Mouse (Mus musculus) adrenal gland, adult (tissue): ENCODE data around the gene Olfr1441.

ENCODE experiments used
- DNase-seq, 2 experiments: peaks; one replicate each; pipeline ENCODE4 v3.0.0; 2022 to 2023; ENCODE audit warnings: low spot score in 1 of 2; ENCODE audit not compliant: inconsistent age in 2 of 2

Olfr1441 gene

GRCm38 (mm10) chr19:12417361-12417760 is at the start of gene Olfr1441:
Gene Olfr1441 (plus strand): TSS chr19:12417433.
- no peak for DNase-seq

- DNase-seq: no peak
Observed at GRCm38 (mm10) chr19:12373004-12373403, 44.2 kb upstream of the Olfr1441 start.

GRCm38 (mm10) chr19:12374465-12375025 is 42.7 kb upstream of the Olfr1441 start:
- peak in 1 of 2 experiments; percentile 33 for DNase-seq

GRCm38 (mm10) chr19:12386979-12387378 is 30.3 kb upstream of the Olfr1441 start, which contains the start of gene Olfr1440:
Gene Olfr1440 (plus strand): TSS chr19:12387279.
- DNase-seq: no peak

- no peak for DNase-seq
Observed at GRCm38 (mm10) chr19:12413737-12414136, 3.5 kb upstream of the Olfr1441 start.

- DNase-seq: no peak
Observed at GRCm38 (mm10) chr19:12418312-12418711, 1.1 kb downstream of the Olfr1441 start.

DNA sequence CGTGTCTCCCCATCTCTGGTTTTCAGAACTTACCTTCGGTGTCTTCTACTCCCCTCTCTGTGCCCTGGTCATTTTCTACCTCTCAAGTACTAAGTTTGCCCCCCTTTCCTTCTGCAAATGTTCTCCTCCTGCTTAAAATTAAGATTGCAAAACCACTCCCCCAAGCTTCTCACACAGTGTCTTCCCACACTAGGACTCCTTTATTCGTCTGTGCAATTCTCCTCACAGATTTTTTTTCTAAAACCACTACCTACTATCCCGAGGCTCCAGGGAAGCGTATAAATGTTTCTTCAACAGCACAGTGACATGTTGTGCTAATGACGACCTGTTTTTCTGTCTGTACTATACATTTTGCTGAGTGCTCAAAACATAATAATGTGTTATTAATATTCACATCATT is 3.3 kb downstream of the Olfr1441 start:
- DNase-seq: no peak

DNA sequence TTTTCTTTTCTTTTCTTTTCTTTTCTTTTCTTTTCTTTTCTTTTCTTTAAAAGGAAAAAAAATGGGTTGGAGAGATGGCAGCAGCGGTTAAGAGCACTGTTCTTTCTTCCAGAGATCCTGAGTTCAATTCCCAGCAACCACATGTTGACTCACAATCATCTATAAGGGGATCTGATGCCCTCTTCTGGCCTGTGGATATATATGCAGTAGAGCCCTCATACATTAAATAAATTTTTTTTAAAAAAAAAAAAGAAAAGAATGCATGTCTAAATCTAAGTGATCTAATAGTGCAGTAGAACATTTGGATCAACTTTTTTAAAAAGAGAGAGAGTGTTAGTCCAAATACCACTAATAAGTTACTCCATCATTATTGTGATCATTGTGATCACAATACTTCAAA is 4.4 kb downstream of the Olfr1441 start:
- DNase-seq: no peak

GRCm38 (mm10) chr19:12427101-12427500 is 9.9 kb downstream of the Olfr1441 start:
- no peak for DNase-seq

- DNase-seq: no peak
Observed at GRCm38 (mm10) chr19:12427605-12428004, 10.4 kb downstream of the Olfr1441 start, which contains the start of gene Pfpl. Gene Pfpl (plus strand): TSS chr19:12427905.

- peak; percentile 26 to 83 for DNase-seq
Observed at GRCm38 (mm10) chr19:12433033-12433432, 15.8 kb downstream of the Olfr1441 start.

DNA sequence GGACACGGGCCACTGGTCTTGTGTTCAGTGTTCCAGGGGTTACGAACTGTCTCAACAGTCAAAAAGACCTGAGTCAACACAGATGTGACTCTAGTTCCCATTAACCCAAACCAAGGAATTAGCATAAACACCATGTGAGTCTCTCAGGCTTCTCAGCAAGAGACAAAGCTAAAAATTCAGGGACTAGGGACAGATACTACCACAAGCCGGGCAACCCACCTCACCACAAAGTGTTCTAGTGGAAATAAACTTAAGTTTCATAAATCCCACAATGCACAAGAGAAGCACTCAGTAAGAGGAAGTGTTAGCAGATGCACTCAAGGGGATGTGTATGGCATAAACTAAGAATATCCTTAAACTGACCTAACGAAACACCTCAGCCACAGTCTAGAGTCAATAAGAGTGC is 17.8 kb downstream of the Olfr1441 start:
- DNase-seq: peak in 1 of 2 experiments; percentile 35

DNA sequence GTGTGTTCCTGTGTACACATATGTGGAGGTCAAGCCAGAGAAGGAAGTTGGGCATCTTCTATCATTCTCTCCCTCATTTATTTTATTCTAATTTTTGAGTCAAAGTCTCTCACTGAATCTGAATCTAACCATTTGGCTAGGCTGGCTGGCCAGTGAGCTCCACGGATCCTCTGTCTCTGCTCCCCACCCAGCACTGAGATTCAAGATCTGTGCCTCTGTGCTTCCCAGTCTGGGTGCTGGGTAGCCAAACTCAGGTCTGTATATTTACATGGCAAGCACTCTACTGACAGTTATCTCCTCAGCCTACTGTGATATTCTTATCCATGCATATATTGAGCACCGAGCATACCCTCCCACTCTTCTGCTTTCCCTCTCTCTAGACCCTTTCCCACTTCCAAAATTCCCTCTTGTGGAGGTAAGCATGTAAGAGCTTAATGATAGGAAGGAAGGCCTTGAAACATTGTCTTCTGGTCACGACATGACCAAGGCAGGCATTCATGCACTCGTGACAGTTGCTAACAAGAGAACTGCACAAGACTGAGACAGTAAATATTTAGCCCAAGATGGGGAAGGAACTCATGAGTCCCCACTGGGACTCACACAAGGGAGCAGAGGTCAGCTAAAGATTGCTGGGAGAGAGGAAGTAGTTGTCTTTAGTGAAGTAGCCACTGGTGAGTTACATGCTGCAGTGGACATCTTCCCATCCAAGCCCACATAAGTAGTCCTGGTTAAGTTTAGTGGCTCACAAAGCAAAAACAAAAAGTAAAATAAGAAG is 18.7 kb downstream of the Olfr1441 start:
- no peak for DNase-seq

GRCm38 (mm10) chr19:12439581-12439980 is 22.3 kb downstream of the Olfr1441 start:
- no peak for DNase-seq

GRCm38 (mm10) chr19:12440103-12440725 is 23.0 kb downstream of the Olfr1441 start:
- DNase-seq: peak in 1 of 2 experiments; percentile 47

- peak in 1 of 2 experiments; percentile 37 for DNase-seq
Observed at GRCm38 (mm10) chr19:12442560-12442959, 25.3 kb downstream of the Olfr1441 start.

DNA sequence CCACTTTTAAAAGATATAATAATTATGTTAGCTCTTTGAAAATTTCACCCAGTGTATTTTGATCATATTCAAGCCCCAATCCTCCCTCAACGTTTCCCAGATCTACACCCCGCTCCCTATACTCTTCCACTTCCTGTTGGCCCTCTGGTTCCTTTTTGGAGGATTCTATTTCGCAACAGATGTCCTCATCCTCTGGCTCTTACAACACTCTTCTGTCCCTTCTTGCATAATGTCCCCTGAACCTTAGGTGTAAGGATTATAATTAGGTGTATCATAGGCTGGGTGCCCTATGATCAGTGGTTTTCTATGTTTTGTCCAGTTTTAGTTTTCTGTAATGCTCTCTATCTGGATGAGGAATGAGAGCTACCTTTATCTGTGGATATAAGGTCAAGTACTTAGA is 27.8 kb downstream of the Olfr1441 start:
- peak in 1 of 2 experiments; percentile 57 for DNase-seq

DNA sequence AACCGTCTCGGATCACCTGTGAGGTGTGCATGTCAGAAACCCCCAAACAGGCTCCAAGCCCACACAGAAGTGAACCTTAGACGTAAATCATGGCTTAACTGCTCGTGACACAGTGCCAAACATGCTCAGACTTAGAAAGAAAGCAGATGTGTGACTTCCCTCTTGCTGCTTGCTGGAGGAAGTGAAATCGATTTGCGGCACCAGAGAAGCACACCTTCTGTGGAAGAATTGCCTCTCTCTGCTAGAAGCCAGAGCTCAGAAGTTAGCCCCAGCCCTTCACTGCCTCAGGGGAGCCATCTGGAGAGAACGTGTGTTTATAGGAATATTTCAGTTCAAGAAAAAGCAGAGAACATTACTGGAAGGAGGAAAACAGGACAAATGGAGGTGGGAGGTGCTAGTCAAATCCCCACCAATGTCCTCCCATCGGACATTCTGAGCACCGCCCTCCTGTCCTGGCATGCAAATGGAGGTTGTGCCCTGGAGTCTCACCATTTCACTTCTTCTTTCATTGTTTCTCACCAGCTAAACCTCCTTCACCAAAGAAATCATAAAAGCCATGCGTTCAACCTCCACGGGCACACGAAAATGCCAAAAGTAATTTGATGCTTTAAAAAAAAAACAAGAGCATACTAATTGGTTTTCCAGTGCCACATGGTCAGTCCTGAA is 40.3 kb downstream of the Olfr1441 start:
- DNase-seq: peak in 1 of 2 experiments; percentile 42

DNA sequence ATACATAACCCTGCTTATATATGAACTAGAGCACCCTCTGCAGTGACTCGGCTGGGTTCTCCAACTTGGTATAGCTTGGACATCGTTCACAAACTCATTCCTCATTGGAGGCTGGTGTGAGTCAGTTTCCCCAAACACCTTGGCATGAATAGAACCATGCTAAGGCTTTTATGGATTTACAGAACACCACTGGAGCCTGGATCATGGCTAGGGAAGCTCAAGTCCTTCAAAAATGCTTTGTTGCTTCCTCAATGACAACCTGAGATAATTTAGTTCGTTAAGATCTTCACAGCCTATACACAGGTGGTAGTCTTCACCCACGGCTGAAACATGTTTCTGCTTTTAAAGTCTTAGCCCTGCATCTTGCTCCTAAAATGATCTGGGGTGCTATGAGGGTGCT is 42.3 kb downstream of the Olfr1441 start:
- no peak for DNase-seq

DNA sequence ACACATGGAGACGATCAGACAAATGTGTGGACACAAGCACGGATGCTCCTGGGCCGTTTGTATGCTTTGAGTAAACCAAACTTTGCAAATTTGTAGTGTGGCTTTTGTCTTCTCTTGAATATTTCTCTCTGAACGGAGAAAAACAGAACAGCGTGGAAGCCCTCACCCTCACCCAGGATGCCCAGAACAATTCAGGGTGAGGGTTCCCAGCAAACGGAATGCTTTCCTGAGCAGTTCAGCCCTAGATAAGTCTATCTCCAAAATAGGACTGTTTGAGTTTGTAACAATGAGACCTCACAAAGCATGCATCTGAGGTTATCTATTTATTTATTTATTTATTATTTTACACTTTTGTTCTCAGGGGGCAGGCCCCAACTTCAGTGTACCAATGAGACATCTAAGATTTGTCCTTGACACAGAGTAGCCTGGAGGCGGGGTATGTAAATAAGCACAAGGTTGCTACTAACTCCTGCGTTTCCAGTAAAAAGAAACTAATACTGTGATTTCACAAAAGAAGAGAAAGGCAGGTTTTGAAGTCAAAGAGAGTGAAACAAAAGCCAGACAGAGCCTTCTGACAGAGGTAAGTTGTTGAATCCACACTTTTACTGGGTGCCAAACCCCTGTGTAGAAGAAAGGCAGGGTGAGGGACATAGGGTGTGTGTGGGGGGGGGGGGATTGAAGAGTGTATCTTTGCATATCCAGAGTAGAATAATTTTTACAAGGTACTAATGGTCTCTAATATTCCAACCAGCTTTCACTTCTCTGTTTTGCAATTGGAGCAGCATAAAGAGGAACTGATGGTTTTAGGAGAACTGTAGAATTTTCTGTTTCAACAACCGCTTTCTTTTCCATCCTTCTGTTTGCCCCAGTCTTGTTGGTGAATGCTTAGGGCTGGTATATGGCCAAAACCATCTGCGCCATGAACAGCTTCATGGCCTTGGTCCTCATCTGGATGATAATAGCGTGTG is 43.3 kb downstream of the Olfr1441 start, which contains the start of gene Mpeg1:
Gene Mpeg1, plus strand, starts transcription at position 498 of the 968 bp plus-strand sequence.
- peak in 1 of 2 experiments; percentile 48 for DNase-seq
